Mouse (Mus musculus) regulatory T cell (primary cell): Measurements from ENCODE around the gene Spata18.

Experiments
- in situ Hi-C: fragments of 300-600 bp; cut with MboI, MseI; formaldehyde crosslinking; loops from one replicate; pipeline ENCODE4 v1.15.1; 2025; ENCODE audit warnings: high pct_unique_total_duplicates

Spata18 gene

DNA sequence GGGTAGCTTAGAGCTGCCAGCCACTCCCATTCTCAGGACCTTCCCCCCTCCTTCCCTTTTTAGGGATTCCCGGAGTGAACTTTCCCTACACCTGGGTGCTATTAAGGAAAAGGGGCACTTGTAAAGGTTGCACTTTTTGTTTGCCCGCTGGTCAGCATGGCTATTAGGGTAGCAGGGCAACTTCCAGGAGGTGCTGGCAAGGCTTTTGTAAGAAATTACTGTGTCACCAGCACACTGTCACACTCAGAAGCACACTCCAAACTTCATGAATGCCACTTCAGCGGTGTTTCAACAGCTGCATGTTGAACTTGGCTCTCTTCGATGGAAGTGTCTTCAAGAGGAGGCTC lies 649 bp downstream of the Spata18 start:
- in situ Hi-C loops: no loop called here

DNA sequence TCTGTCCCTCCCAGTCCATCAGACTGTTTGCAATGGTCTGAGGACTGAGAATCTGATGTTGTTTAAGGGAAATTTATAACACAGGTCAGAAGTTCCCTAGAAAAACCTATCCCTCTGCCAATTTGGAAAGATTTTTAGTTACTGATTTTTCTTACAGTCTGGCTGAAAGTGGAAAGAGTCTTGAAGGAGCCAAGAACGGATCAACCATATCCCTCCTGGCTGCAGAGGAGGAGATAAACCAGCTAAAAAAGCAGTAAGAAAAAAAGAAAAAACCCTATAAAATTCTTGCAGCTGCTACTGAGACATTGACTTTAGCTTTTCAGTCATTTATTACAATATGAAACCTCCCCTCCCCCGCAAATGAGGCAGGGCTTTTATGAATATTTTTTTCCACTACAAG lies 15.5 kb downstream of the Spata18 start:
- in situ Hi-C loops: no loop called here

DNA sequence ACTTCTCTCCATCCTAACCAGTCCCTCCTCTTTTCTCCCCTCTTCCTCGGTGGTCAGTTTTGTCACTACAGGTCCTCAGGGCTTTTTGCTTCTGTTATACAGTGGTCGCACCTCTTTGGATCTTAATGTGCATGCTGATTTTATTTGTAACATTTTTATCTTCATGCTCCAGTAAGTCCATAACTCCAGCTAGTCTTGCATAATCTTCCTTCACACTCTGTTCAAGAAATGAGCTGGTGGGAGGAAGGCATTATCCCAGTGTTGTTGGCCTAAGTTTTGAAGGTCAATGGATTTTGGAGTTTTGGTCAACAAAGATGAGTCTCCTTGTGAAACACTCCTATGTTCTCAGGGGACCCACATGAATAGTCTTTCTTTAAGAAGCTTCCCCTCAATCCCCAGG lies 16.7 kb downstream of the Spata18 start:
- in situ Hi-C loops: no loop called here

DNA sequence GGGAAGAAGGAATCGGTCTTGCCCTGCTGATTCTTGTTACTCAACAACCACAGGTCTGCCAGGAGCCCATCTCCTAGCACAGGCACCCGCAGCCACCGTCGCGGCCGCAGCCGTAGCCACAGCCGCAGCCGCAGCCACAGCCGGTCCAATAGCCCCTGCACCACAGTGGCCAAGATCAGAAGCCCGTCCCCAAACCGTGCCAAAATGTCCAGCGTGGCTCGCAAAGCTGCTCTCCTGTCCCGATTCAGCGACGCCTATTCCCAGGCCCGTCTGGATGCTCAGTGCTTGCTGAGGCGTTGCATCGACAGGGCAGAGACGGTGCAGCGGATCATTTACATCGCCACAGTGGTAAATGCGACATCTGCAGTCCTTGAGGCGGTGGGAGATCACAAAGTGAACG lies 18.2 kb downstream of the Spata18 start:
- in situ Hi-C loops: no loop called here

DNA sequence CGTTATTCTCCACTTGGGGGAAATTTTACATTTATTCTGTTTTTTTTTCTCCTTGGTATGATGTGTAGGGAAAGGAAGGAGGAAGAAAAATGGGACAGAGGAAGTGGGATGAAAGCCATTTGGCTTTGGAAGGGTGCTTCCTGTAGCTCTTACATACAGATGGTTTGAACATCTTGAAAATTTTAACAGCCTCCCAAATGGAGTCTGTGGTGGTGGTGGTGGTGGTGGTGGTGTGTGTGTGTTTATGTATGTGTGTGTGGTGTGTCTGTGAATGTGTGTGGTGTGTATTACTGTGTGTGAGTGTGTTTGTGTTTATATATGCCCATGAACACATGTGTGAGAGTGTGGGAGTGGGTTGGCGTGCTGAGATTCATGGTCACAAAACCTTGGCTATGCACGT lies 24.4 kb downstream of the Spata18 start:
- in situ Hi-C loops: no loop called here

DNA sequence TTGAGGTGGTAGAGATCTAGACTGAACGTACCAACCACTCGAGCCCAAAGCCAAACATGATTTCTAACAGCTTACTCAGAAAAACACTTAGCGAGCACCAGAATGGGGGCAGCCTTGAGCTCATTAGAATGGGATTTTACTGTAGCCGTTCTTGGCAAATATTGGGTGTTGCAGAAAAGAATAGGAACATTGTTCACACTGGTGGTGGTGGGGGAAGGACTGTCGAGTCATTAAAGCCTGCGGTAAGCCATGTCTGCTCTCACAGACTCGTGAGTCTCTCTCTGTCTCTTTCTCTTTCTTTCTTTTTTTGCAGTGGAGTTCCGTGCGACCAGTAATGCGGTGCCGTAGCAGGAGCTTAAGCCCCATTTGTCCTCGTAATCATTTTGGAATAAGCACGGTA lies 25.4 kb downstream of the Spata18 start:
- in situ Hi-C loops: no loop called here

DNA sequence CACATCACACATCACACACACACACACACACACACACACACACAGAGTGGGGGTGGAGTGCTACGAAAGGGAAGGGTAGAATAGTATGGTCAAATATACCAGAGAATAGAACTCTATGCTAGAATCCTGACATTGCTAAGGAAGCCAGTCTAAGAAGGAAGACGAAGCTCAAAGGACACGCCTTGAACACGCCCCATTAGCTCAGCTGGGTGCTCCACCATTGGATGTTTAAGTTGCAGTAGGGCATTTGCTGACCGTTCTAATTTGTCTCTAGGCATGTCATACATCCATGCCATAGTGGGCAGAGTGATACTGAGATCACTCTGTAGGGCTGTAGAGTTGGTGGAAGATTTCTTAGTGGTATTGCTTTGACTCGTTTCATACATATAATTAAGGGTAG lies 32.0 kb downstream of the Spata18 start:
- in situ Hi-C loops: no loop called here

DNA sequence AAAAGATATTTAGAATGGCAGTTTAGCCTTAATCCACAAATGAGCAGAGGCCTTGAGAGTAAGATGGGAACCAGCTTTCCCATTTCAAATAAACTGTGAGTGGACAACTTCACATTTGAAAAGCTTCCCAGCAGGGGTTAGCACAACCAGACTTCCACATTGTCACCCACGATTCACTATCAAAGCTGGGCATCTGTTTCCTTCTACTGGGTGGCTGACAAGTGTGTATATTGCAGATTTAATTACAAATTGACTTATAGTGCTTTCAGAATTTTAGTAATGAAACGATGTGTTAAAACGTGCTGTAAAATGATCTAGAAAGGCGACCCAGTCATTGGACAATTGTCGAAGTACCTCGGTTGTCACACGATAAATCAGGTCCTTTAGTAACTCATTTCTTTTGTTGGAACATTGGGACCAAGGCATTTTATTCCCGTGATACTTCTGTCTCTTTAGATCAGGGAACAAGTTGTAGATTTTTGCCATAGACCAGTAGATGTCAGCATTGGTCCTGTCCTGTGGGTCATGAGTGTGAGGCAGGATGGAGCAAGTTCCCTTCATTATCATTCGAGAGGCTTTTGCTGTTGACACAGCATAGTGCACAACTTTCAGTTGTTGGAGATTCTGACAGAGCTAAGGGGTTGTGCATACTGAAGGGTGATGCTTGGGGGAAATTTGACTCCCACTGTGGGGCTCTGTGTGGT lies 32.7 kb downstream of the Spata18 start:
- in situ Hi-C loops: no loop called here

DNA sequence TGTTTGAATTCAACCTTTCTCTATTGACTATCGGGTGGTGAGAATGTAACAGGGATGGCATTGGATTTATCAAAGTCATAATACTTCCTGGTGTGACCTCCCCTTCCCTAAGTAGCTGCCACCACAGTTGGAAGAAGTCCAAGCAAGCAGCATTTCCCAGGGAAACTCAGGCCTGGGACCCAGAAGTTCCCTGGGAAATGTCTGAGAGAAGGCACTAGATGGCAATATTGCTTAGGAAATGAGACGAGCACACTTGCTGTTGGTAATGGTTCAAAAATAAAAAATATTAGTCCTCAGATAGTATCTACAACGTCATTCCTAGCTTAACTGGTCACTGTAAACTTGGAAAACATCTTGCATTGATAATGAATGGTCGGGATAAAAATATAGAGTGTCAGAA lies 35.0 kb downstream of the Spata18 start:
- in situ Hi-C loops: no loop called here

DNA sequence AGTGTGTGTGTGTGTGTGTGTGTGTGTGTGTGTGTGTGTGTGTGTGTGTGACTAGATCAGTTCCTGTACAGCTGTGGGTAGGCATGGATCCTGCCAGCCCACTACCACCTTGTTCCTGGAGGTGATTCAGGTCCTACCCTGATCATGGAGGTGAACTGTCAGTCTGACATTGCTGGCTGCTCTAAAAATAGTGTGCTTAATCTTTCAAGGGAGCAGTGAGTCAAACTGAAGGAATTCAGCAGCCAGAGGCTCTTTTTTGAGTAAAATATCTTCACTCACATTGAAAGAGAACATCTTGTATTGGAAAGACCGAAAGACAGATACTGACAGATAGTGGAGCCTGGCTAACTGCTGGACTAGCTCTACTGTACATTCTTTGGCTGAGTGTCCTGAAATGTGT lies 37.4 kb downstream of the Spata18 start:
- in situ Hi-C loops: no loop called here

DNA sequence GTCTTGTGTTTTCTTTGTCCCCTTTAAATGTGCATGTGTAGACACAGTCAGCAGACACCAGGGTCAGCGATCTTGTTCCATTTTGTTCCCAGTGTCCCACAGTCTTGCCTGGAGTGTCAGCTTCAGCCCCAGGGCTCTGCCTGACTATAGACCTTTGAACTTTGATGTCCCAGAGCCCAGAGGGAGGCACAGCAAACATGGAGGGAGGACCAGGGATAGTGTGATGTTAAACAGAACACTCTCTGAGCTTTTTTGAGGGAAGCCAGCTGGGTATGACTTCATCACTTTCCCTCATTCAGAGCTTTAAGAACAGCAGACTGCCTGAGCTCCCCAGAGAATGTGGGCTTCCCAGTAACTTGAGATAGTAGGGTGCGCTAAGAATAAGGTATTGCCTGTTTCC lies 39.0 kb downstream of the Spata18 start:
- in situ Hi-C loops: no loop called here

DNA sequence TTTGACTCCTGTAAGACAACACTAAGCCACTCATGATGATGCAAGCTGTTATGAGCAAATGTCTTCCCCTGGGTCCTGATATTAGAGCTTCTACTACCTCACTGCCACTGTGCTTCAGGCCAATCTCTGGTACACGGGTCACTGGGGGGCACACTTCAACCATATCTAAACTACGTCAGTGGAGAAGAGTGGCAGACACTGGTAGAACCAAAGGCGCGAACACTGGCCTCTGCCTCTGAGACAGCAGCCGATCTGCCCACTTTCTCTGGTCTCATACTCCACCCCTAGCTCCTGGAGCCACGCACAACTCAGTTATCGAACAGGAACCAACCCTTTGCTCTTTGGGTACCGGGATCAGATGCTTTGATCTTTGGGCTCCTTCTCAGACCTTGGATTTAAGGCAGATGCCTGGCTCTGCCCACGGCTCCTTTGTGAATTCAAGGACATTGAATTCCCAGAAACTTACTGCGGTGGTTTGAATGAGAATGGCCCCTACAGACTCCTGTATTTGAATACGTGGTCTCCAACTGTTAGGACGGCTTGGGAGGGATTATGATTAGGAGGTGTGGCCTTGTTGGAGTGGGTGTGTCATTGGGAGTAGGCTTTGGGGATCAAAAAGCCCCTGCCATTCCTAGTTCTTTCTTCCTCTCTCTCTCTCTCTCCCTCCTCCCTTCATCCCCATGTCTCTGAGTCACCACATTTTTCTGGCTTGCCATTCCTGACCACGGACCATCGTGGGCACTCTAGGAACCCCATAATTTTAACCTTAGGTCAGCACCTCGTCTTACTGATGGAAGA lies 40.7 kb downstream of the Spata18 start:
- in situ Hi-C loops: no loop called here

DNA sequence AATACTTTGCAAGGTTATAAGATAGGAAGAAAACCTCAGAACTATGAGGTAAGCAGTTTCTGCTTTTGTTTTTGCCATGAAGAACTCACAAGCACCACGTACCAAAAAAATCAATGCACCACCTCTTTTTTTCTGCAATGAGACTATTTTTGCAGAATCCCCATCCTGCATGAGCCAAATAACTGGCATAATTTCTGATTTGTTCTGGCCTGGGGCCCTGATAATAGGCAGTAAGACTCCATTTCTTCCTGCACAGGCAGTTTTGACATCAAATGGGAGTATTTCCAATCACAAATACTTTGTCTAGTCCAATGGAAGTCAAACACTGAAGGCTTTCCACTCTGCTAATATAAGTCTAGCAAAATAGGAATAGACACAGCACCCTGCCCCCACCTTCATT lies 42.6 kb downstream of the Spata18 start:
- in situ Hi-C loops: no loop called here

DNA sequence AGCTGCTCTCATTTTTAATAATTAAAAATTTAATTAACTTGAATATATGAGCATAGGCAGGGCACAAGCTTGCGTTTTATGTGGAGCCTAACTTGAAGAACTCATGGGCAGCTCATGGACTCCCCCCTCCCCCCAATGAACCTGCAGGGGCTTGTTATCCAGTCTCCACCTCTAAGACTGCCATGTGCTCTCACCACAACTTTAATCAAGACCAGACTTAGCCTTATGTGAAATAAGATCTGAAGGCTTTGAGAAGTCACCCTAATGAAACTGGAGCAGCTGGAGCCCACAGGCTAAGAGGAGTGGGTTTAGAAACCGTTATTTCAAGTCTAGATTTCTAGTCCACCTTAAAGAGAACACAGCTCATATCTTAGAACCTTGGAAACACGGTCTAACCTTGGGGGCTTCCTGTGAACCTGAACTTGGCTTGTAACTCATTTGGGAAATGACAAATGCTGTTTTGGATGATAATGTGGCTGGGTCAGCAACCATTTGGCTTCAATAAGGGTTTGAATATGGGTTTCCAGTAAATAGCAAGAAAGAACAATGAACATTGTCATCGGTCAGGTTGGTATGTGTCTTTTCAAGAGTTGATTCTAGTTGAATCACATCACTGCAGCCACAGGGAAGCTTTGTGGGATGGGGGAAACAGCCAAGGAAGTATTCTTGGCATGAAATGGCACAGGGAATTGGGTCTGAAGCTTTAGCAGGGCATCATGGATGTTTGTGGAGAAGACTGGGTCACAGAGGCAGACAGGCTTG lies 43.3 kb downstream of the Spata18 start:
- in situ Hi-C loops: no loop called here

DNA sequence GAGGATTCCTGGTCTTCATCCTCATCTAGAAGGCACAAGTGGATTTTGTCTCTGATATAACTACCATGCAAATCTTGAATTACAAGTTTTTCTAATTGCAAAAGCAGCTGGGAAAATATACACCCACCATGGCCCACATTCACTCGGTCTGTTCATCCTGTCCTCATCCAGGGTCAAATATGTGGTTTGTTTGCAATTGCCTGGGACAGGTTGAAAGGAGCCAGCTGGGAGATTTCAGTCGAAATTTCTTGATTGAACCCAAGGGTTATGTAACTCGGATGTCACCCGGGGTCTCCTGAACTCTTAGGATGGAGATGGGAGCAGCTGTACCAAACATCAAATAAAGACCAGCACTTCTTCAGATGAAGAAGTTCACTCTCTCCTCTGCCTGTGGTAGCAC lies 46.5 kb downstream of the Spata18 start:
- in situ Hi-C loops: no loop called here

DNA sequence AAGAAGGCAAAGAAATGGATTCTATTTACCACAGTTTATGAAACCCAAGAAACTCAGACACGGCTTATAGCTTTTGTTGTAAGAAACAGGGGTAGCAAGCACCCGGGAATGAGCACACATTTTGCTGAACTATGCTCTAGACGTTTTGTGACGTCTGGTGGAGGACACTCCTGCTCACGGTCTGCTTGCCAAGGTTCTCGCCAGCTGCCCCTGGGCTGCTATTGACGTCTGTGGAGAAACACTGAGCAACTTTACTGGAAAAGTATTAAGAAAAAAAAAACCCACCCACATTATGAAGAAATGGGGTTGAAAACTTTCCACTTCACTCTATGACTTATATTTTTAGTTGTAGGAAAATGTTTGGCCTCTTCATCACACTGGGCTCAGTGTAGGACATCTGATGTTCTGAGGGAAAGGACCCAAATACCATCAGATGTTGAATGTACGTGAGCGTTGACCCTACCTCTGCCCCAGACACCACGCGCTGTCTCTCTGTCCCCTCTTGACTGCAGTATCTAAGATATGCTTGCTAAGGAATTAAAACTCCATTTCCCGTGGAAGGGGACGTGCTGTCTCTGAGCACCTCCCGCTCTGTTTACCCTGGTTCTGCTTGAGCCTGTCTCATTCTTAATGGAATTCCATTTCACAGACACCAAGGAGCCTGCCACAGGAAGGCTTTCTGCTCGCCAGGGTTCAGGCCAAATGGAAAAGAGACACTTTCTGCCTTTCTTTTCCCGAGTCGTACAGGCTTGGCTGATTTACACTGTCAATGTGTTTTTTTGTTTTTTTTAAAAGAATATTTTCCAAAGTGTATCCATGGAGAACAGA lies 50.1 kb downstream of the Spata18 start:
- in situ Hi-C loops: no loop called here

DNA sequence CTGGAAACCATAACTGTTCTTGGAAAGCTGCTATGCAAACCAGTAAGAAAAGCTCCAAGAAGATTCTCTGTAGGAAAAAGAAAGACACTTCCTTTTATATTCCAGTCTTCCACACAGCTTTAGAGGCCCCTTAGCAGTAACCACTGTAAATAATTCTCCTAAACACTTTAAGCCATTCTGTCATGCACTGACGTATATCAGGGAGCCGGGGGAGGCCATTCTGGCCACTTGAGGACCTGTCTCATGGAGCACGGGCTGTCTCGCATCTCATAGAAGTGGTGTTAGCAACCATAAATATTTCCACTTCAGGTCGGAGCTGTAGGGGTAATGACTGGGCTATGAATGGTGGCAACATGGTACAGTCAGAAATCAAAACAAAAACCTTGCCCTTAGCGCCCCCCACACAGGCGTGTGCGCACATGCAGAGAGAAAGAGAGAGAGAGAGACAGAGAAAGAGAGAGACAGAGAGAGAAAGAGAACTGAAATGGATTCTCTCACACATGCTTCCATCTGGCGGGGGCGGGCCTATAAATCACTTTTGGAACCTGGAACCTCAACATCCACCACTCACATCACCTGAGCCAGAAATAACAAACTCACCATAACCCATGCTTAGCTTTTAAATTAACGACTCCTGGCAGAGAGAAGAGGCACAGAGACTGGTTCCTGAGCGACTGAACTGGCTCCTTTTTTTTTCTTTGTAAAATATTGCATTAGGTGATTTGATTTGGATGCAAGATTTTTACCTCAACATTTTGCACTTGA lies 50.9 kb downstream of the Spata18 start:
- in situ Hi-C loops: no loop called here

DNA sequence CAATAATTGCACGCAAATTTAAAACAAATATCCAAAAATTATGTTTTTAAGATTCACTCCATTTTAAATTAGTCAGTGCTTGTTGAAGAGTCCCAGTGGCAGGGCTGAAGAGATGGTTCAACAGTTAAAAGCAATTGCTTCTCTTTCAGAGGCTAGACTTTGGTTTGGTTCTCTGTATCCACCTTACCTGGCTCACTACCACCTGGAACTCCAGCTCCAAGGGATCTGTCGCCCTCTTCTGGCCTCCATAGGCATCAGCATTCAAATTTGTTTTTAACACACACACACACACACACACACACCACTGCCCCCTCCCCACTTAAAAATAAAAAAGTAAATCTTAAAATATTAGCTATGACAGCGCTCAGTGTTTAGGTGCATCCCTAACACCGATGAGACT lies 51.9 kb downstream of the Spata18 start:
- in situ Hi-C loops: no loop called here

DNA sequence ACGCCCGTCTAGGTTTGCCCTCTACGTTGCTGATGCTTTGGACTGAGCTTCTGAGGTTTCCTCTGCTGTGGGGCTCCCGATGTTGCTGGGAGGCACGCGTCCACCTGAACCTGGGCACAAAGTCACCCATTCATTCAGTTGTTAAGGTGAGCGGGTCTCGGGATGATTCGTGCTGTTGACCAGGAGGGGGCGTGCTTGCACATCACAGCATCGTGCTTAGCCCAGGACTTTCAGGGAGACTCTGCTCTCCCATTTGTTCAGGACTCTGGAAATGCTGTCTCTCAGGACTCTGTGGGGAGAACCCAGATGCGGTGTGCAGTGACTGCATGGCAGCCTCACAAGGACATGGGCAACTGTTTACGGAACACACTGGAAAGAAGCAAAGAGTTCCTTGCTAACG lies 53.1 kb downstream of the Spata18 start:
- in situ Hi-C loops: no loop called here

DNA sequence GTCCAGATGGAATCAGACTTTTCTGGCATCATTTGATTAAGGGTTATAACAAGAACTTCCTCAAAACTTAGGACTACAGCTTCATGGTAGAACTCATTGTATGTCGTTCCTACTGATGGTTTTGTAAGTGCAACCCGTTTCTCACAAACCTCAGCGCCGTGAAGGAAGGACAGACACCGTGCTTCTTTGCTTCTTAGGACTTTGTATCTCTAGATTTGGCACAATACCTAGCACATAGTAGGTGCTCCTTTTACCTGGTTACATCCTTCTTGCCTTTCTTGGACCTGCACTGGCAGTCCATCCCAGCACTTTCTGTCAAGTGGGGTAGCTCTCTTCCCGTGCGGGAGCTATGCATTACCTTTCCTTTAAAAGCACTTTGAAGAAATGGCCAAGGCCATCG lies 53.6 kb downstream of the Spata18 start:
- in situ Hi-C loops: no loop called here

DNA sequence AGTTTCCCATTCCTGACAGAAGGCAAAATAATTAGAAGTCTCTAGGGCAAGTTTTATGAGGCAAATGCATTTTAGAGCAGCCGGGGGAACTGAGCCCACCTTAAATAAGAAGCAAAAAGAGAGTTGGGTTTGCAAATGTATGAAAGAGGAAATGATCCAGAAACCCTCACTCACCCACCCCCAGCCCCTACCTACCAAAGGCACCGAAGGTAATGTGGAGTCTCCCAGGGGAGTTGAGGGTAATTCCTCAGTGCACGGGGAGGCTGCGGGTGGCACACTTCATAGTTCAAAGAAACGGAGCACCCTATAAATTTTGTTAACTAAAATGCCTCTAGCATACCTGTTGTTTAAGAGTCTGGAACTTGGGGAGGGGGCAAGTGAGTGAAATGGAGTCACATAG lies 54.1 kb downstream of the Spata18 start:
- in situ Hi-C loops: no loop called here
